Comparison of ENCODE assay signal across 14 mouse cellular contexts in genomic region chr5:120176246-120177065, GRCm38 (mm10).
DNase-seq lines count a peak whose midpoint lies in the region; ATAC-seq lines count a peak whose summit lies in the region.
"Had no signal": no experiment of that assay in that cellular context is flagged by ENCODE, and none has a peak within 500 bp of the region (broad histone marks: within the 10 kb centered on the region; RNA-seq: fewer than 3 reads in every experiment).

No protein-coding gene starts in this region.

- 93% methylated on average over 13 of the region's 13 CpGs for WGBS in midbrain, embryonic 13.5 days
- WGBS in midbrain, embryonic 16.5 days, result 89% methylated on average over 13 of the region's 13 CpGs
- 81% methylated on average over 13 of the region's 13 CpGs for WGBS in liver, embryonic 12.5 days (ENCODE audit: insufficient replicate concordance)
- 93% methylated on average over 13 of the region's 13 CpGs for WGBS in forebrain, embryonic 10.5 days

- DNase-seq in cerebellum, adult 18-20 months, result peak; percentile 77 to 85
- peak; percentile 59 to 77 for DNase-seq in gastrocnemius, adult 8-10 months (ENCODE audit: low spot score in 2 of 2)
- peak; percentile 57 for DNase-seq in heart, postnatal 4 days
- DNase-seq in forebrain, embryonic 10.5 days (ENCODE audit: extremely low spot score, low spot score), result no peak
- DNase-seq: lung, embryonic 14.5 days; retina, postnatal 1 day had no signal

- H3K9ac ChIP-seq in midbrain, embryonic 13.5 days (replicated peaks), result no peak overlapping the region
- no peak overlapping the region for H3K9ac ChIP-seq in midbrain, embryonic 16.5 days (ENCODE audit: low read depth, low read length)
- H3K9ac ChIP-seq in liver, embryonic 12.5 days, result no peak overlapping the region
- H3K9ac ChIP-seq: limb, embryonic 13.5 days; lung, embryonic 14.5 days; neural tube, embryonic 12.5 days had no signal

- 0 out of 2 replicates have a peak overlapping the region, but pooled peaks have one; percentile 83 for H3K27ac ChIP-seq in midbrain, embryonic 13.5 days
- H3K27ac ChIP-seq in midbrain, embryonic 16.5 days (ENCODE audit: low read length), result no peak overlapping the region; the same call in 1 of the 2 replicates
- no peak overlapping the region for H3K27ac ChIP-seq in liver, embryonic 12.5 days
- no peak overlapping the region for H3K27ac ChIP-seq in forebrain, embryonic 10.5 days
- H3K27ac ChIP-seq: limb, embryonic 13.5 days; neural tube, embryonic 12.5 days had no signal

- H3K9me3 ChIP-seq in midbrain, embryonic 13.5 days, result 0 out of 2 replicates have a peak, but pooled peaks cover 4% of the 10 kb centered on the region
- H3K9me3 ChIP-seq in midbrain, embryonic 16.5 days (replicated peaks; ENCODE audit: control insufficient read depth, low read length, poor library complexity, severe bottlenecking), result no peaks in the 10 kb centered on the region
- H3K9me3 ChIP-seq in liver, embryonic 12.5 days (replicated peaks), result no peaks in the 10 kb centered on the region
- H3K9me3 ChIP-seq in forebrain, embryonic 10.5 days, result peaks cover 6% of the 10 kb centered on the region; the same call in 1 of the 2 replicates
- H3K9me3 ChIP-seq: neural tube, embryonic 12.5 days had no signal

- peaks cover 56% of the 10 kb centered on the region for H3K4me1 ChIP-seq in midbrain, embryonic 13.5 days (replicated peaks)
- peaks cover 25% of the 10 kb centered on the region for H3K4me1 ChIP-seq in midbrain, embryonic 16.5 days (ENCODE audit: control insufficient read depth, insufficient read depth, low read length)
- H3K4me1 ChIP-seq in liver, embryonic 12.5 days, result peaks cover 26% of the 10 kb centered on the region
- H3K4me1 ChIP-seq in forebrain, embryonic 10.5 days, result peaks cover 41% of the 10 kb centered on the region

- H3K27me3 ChIP-seq in midbrain, embryonic 13.5 days, result no peaks in the 10 kb centered on the region
- no peaks in the 10 kb centered on the region for H3K27me3 ChIP-seq in midbrain, embryonic 16.5 days (ENCODE audit: control insufficient read depth, insufficient read depth, low read depth, low read length)
- no peaks in the 10 kb centered on the region for H3K27me3 ChIP-seq in liver, embryonic 12.5 days (replicated peaks)
- peaks cover 8% of the 10 kb centered on the region; the same call in 1 of the 2 replicates for H3K27me3 ChIP-seq in forebrain, embryonic 10.5 days (ENCODE audit: poor library complexity, severe bottlenecking)
- H3K27me3 ChIP-seq: limb, embryonic 13.5 days; neural tube, embryonic 12.5 days had no signal

- no peak overlapping the region for H3K4me2 ChIP-seq in midbrain, embryonic 13.5 days (replicated peaks)
- H3K4me2 ChIP-seq in midbrain, embryonic 16.5 days (ENCODE audit: low read length), result no peak overlapping the region
- no peak overlapping the region for H3K4me2 ChIP-seq in liver, embryonic 12.5 days
- H3K4me2 ChIP-seq: limb, embryonic 13.5 days; lung, embryonic 14.5 days; neural tube, embryonic 12.5 days had no signal

- no peak for ATAC-seq in midbrain, embryonic 13.5 days
- ATAC-seq in midbrain, embryonic 16.5 days, result no peak
- no peak for ATAC-seq in liver, embryonic 12.5 days
- ATAC-seq: forebrain, embryonic 16.5 days; intestine, postnatal 0 days had no signal

- H3K4me3 ChIP-seq in midbrain, embryonic 13.5 days (replicated peaks), result no peak overlapping the region
- no peak overlapping the region for H3K4me3 ChIP-seq in midbrain, embryonic 16.5 days (ENCODE audit: low read depth, low read length)
- H3K4me3 ChIP-seq in liver, embryonic 12.5 days, result no peak overlapping the region
- H3K4me3 ChIP-seq in forebrain, embryonic 10.5 days, result no peak overlapping the region
- H3K4me3 ChIP-seq: limb, embryonic 13.5 days; megakaryocyte, embryonic 14.5 days; neural tube, embryonic 12.5 days had no signal

- H3K36me3 ChIP-seq in midbrain, embryonic 13.5 days, result peaks cover 16% of the 10 kb centered on the region
- no peaks in the 10 kb centered on the region for H3K36me3 ChIP-seq in midbrain, embryonic 16.5 days (ENCODE audit: control insufficient read depth, insufficient read depth, low read length)
- H3K36me3 ChIP-seq in liver, embryonic 12.5 days, result peaks cover 67% of the 10 kb centered on the region
- peaks cover 57% of the 10 kb centered on the region for H3K36me3 ChIP-seq in forebrain, embryonic 10.5 days (replicated peaks)
